Mouse (Mus musculus): ENCODE measurements at regions not wholly inside any gene's neighbourhood (a gene's known extent, or its start where the extent isn't known, plus 50 kb on each side); places are given as distances from the start of the nearest gene placed in this dataset.

- no peak for DNase-seq
Measured at GRCm38 (mm10) chr12:9091951-9092350, 62.2 kb downstream of the Ttc32 start.

GRCm38 (mm10) chr12:9095061-9095460, 65.3 kb downstream of the Ttc32 start:
- DNase-seq: no peak

- DNase-seq: no peak
Measured at GRCm38 (mm10) chr12:9106416-9106815, 76.6 kb downstream of the Ttc32 start.

- DNase-seq: no peak
Measured at GRCm38 (mm10) chr12:9109806-9110205, 80.0 kb downstream of the Ttc32 start.

GRCm38 (mm10) chr12:9112161-9112674, 82.4 kb downstream of the Ttc32 start:
- DNase-seq: no peak

GRCm38 (mm10) chr12:9113652-9114051, 83.9 kb downstream of the Ttc32 start:
- no peak for DNase-seq

- no peak for DNase-seq
Measured at GRCm38 (mm10) chr12:9114061-9114460, 84.3 kb downstream of the Ttc32 start.

- no peak for DNase-seq
Measured at GRCm38 (mm10) chr12:9118576-9118975, 88.8 kb downstream of the Ttc32 start.

- DNase-seq: no peak
Measured at GRCm38 (mm10) chr12:9127931-9128550, 98.2 kb downstream of the Ttc32 start.

- no peak for DNase-seq
Measured at GRCm38 (mm10) chr12:9128581-9129275, 98.9 kb downstream of the Ttc32 start.

- DNase-seq: no peak
Measured at GRCm38 (mm10) chr12:9132621-9133020, 102.8 kb downstream of the Ttc32 start.

GRCm38 (mm10) chr12:9133890-9134870, 104.4 kb downstream of the Ttc32 start:
- no peak for DNase-seq

- no peak for DNase-seq
Measured at GRCm38 (mm10) chr12:9151001-9151400, 121.2 kb downstream of the Ttc32 start.

- no peak for DNase-seq
Measured at GRCm38 (mm10) chr12:9151426-9151825, 121.6 kb downstream of the Ttc32 start.

- DNase-seq: no peak
Measured at GRCm38 (mm10) chr12:9154491-9154890, 124.7 kb downstream of the Ttc32 start.

- no peak for DNase-seq
Measured at GRCm38 (mm10) chr12:9156794-9157193, 127.0 kb downstream of the Ttc32 start.

- DNase-seq: no peak
Measured at GRCm38 (mm10) chr12:9158751-9159150, 129.0 kb downstream of the Ttc32 start.

- DNase-seq: no peak
Measured at GRCm38 (mm10) chr12:9165367-9165940, 135.7 kb downstream of the Ttc32 start.

- DNase-seq: peak; percentile 14
Measured at GRCm38 (mm10) chr12:9166218-9166908, 136.6 kb downstream of the Ttc32 start.

- DNase-seq: no peak
Measured at GRCm38 (mm10) chr12:9169008-9169407, 139.2 kb downstream of the Ttc32 start.

- DNase-seq: no peak
Measured at GRCm38 (mm10) chr12:9173680-9174079, 143.9 kb downstream of the Ttc32 start.

GRCm38 (mm10) chr12:9174327-9174726, 144.5 kb downstream of the Ttc32 start:
- no peak for DNase-seq

Data from thymus, postnatal 14 days (tissue).